Mouse (Mus musculus) kidney, postnatal 0 days (tissue): ENCODE results near the gene Cabin1. TPM values are rescaled to one million over a fixed set of nuclear protein-coding genes. Genes with fewer than 3 reads are reported as not detected.

Source experiments
- ATAC-seq: fragments of 200-750 bp; cut with Nextera tagmentation; replicated peaks from 2 replicates; pipeline ENCODE4 v1.8.0; 2017; ENCODE audit warnings: low read depth, moderate number of reproducible peaks, moderate TSS enrichment, moderate library complexity; ENCODE audit not compliant: low FRiP score
- DNase-seq: peaks from one replicate; pipeline ENCODE4 v3.0.0-alpha.2; 2016; ENCODE audit warnings: low spot score
- H3K27ac ChIP-seq: fragments of 300-500 bp; sonication (generic); 2 replicates; pipeline ENCODE4 v1.5.1; 2014; ENCODE audit warnings: mild to moderate bottlenecking
- H3K27me3 ChIP-seq: fragments of 300-500 bp; sonication (generic); 2 replicates; pipeline ENCODE4 v1.6.1; 2014; ENCODE audit warnings: low read length, mixed read lengths; ENCODE audit not compliant: insufficient read depth
- H3K36me3 ChIP-seq: fragments of 300-500 bp; sonication (generic); 2 replicates; pipeline ENCODE4 v1.6.1; 2014; ENCODE audit warnings: low read length, mixed read lengths; ENCODE audit not compliant: insufficient read depth
- H3K4me1 ChIP-seq: fragments of 300-500 bp; sonication (generic); replicated peaks from 2 replicates; pipeline ENCODE4 v1.6.1; 2014; ENCODE audit warnings: antibody characterized with exemption, low read length, mixed read lengths; ENCODE audit not compliant: insufficient read depth
- H3K4me2 ChIP-seq: fragments of 300-500 bp; sonication (generic); 2 replicates; pipeline ENCODE4 v1.6.1; 2014; ENCODE audit warnings: mild to moderate bottlenecking, low read length, moderate library complexity, mixed read lengths
- H3K4me3 ChIP-seq: fragments of 300-500 bp; sonication (generic); replicated peaks from 2 replicates; pipeline ENCODE4 v1.5.1; 2014; ENCODE audit warnings: low read depth, low read length
- H3K9ac ChIP-seq: fragments of 300-500 bp; sonication (generic); 2 replicates; pipeline ENCODE4 v1.6.1; 2014; ENCODE audit warnings: low read depth, low read length
- H3K9me3 ChIP-seq: fragments of 300-500 bp; sonication (generic); replicated peaks from 2 replicates; pipeline ENCODE4 v1.6.1; 2016; ENCODE audit warnings: low read length, inconsistent platforms, mixed read lengths
- CTCF ChIP-seq: IDR thresholded peaks from 2 replicates; pipeline ENCODE4 v1.5.1; 2016; ENCODE audit warnings: antibody characterized with exemption, low read depth, mild to moderate bottlenecking, moderate library complexity
- WGBS: fragments of 180-500 bp; shearing (Covaris S2); extraction: QIAGEN DNeasy Blood & Tissue Kit; methylation state at CpG from one replicate; pipeline ENCODE4 v1.1.7; 2014; 5-methylcytosine and 5-hydroxymethylcytosine counted together
- polyA plus RNA-seq: library from polyadenylated mRNA; unstranded; fragments of >200 nt; fragmentation: Nextera tagmentation; extraction: Ambion mirVana; gene quantifications from 2 replicates; pipeline ENCODE4 v1.2.1, GENCODE M21; 2015

Cabin1 gene
- polyA plus RNA-seq, 1 experiment from 2014 or later: 24.0 TPM

GRCm38 (mm10) chr10:75642436-75642835, 121.7 kb downstream of the Cabin1 start:
- 76% methylated on average over 9 of the region's 9 CpGs for WGBS
- H3K4me2 ChIP-seq: peak overlapping the region; percentile 30; the same call in 1 of the 2 replicates
- TF ChIP-seq CTCF: no peak
- DNase-seq (no peak), ATAC-seq (no peak)
- H3K4me3 ChIP-seq: no peak overlapping the region
- H3K27me3 ChIP-seq: no peaks in the 10 kb centered on the region
- peak overlapping the region; percentile 1; the same call in 1 of the 2 replicates for H3K9ac ChIP-seq
- peaks cover 8% of the 10 kb centered on the region; the same call in 1 of the 2 replicates for H3K36me3 ChIP-seq
- no peak overlapping the region for H3K27ac ChIP-seq
- H3K4me1 ChIP-seq: no peaks in the 10 kb centered on the region; the same call in none of the 2 replicates
- H3K9me3 ChIP-seq: no peaks in the 10 kb centered on the region

GRCm38 (mm10) chr10:75641721-75642222, 122.4 kb downstream of the Cabin1 start:
- DNase-seq: no peak
- Histone ChIP-seq H3K9ac (no peak overlapping the region), H3K4me2 (no peak overlapping the region), H3K36me3 (peaks cover 8% of the 10 kb centered on the region; the same call in 1 of the 2 replicates), H3K27ac (no peak overlapping the region), H3K9me3 (no peaks in the 10 kb centered on the region), H3K4me1 (no peaks in the 10 kb centered on the region; the same call in none of the 2 replicates), H3K27me3 (no peaks in the 10 kb centered on the region), H3K4me3 (no peak overlapping the region)
- TF ChIP-seq CTCF: no peak
- ATAC-seq: no peak
- WGBS: 91% methylated on average over 7 of the region's 7 CpGs

- Histone ChIP-seq H3K27ac (no peak overlapping the region), H3K4me2 (no peak overlapping the region), H3K4me3 (no peak overlapping the region), H3K27me3 (no peaks in the 10 kb centered on the region), H3K9ac (no peak overlapping the region), H3K9me3 (no peaks in the 10 kb centered on the region), H3K36me3 (no peaks in the 10 kb centered on the region), H3K4me1 (no peaks in the 10 kb centered on the region)
- WGBS: 89% methylated on average over 11 of the region's 11 CpGs
- ATAC-seq (no peak), DNase-seq (no peak)
- TF ChIP-seq CTCF: no peak
Measured at GRCm38 (mm10) chr10:75637711-75638110, 126.4 kb downstream of the Cabin1 start.

- 81% methylated on average over 12 of the region's 12 CpGs for WGBS
- no peaks in the 10 kb centered on the region for H3K36me3 ChIP-seq
- no peaks in the 10 kb centered on the region for H3K4me1 ChIP-seq
- H3K9ac ChIP-seq: no peak overlapping the region
- no peak overlapping the region for H3K27ac ChIP-seq
- H3K9me3 ChIP-seq: no peaks in the 10 kb centered on the region
- DNase-seq (no peak), ATAC-seq (no peak)
- no peak for TF ChIP-seq CTCF
- no peak overlapping the region for H3K4me2 ChIP-seq
- H3K4me3 ChIP-seq: no peak overlapping the region
- no peaks in the 10 kb centered on the region for H3K27me3 ChIP-seq
Measured at GRCm38 (mm10) chr10:75636084-75636786, 127.9 kb downstream of the Cabin1 start.

GRCm38 (mm10) chr10:75635693-75636055, 128.5 kb downstream of the Cabin1 start:
- ATAC-seq: 0 out of 2 replicates have a peak, but pooled peaks have one; percentile 8
- Histone ChIP-seq H3K9ac (no peak overlapping the region), H3K27ac (no peak overlapping the region), H3K36me3 (no peaks in the 10 kb centered on the region), H3K27me3 (no peaks in the 10 kb centered on the region), H3K4me3 (no peak overlapping the region), H3K4me2 (no peak overlapping the region), H3K4me1 (no peaks in the 10 kb centered on the region), H3K9me3 (no peaks in the 10 kb centered on the region)
- peak; percentile 96 for TF ChIP-seq CTCF
- 3% methylated on average over 9 of the region's 9 CpGs for WGBS
- DNase-seq: peak; percentile 78

GRCm38 (mm10) chr10:75635019-75635692, 129.0 kb downstream of the Cabin1 start:
- no peak overlapping the region for H3K4me3 ChIP-seq
- no peak overlapping the region for H3K27ac ChIP-seq
- H3K4me1 ChIP-seq: no peaks in the 10 kb centered on the region
- no peaks in the 10 kb centered on the region for H3K27me3 ChIP-seq
- ATAC-seq (no peak), DNase-seq (no peak)
- no peak overlapping the region for H3K4me2 ChIP-seq
- no peak overlapping the region for H3K9ac ChIP-seq
- H3K9me3 ChIP-seq: no peaks in the 10 kb centered on the region
- no peak for TF ChIP-seq CTCF
- 70% methylated on average over 14 of the region's 14 CpGs for WGBS
- no peaks in the 10 kb centered on the region for H3K36me3 ChIP-seq
